Mouse (Mus musculus): ENCODE measurements around the gene Arhgap19. TPM values are rescaled to one million over a fixed set of nuclear protein-coding genes. Genes with fewer than 3 reads are reported as not detected.
"Not testable (repeated sequence)": the region's sequence is repeated elsewhere in the genome, so short reads cannot be mapped to it uniquely, and the experiment has no call there.

Gene Arhgap19
- polyA plus RNA-seq (2016; fragmentation: Nextera tagmentation; extraction: Ambion mirVana) = 33.5 and 35.0 TPM in 2 replicates

DNA sequence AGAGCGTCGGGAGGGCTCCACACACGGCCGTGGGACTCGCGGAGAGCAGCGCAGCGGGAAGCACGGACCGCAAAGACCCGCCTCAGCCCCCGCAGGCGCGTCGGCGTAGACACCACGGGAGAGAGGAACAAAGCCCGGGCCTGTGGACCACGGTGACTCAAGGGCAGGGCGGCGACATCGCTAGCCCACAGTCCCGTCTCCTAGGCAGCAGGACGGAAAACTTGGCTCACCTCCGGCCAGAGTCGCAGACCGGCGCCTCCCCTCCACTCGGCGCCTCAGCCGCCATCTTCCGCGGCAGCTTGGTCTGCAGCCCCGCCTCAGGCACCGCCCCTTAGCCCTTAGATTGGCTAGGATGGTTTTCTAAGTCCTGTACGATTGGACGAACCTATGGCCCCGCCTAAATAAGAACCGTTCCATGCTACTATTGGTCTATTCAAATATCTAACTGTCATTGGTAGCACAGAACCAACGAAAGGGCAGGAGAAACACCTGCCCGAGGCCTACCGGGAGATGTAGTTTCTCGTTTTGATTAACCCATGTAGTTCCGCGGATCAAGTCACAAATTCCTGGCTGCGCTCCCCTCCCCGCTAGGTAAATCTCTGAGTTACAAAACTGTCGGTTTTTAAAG, at the start of gene Arhgap19:
Gene Arhgap19, minus strand, starts transcription at position 306 of the 628 bp plus-strand sequence.
- peak; percentile 100 for ATAC-seq (ENCODE audit: insufficient number of reproducible peaks, insufficient read depth, low FRiP score, low TSS enrichment, low read depth)
- Histone ChIP-seq H3K9ac (replicated peaks) (peak within 1 kb of the TSS; percentile 82), H3K4me1 (replicated peaks) (peaks cover 16% of the 10 kb centered on the region), H3K27ac (peak within 1 kb of the TSS; percentile 76), H3K4me2 (peak within 1 kb of the TSS; percentile 70), H3K9me3 (peaks cover 6% of the 10 kb centered on the region), H3K36me3 (no peaks in the 10 kb centered on the region), H3K27me3 (peaks cover 6% of the 10 kb centered on the region; the same call in 1 of the 2 replicates), H3K4me3 (replicated peaks) (peak within 1 kb of the TSS; percentile 90)
- under 1% methylated on average over 44 of the region's 48 CpGs for WGBS

DNA sequence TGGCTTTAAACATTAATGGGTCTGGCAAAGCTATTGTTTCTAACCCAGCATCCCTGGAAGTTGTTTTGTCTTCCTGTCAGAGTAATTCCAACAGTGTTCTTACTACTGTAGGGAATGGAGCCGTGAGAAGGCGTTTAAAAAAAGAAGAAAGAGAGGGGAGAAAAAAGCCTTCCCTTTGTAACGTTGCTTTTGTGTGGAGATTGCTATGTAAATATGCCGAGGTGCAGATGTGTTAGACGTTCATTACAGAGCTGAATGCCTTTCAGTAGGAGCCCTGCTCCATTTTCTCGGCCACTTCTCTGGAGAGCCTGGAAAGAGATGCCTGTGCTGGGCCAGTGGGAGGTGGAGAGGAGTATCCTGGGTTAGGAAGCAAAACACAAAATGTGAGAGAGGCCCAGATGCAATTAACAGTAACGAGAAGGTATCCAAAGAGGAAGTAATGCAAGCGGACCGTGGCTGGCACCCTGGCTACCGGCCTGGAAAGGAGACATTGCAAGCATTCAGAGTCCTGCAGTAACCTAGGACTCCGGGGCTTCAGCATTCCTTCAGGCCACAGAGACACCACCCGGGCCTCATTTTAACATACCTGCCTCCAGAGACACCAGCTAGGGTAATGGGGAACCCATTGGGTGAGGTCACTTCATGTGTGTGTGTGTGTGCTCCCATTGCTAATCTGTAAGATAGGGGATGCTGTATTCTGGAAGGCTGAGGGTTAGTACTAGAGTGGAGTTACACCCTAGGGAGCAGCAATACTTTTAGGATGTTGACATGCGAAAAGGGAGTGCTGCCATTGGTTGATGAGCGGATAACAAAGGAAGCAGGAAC, 49.1 kb upstream of the Arhgap19 start:
- Histone ChIP-seq H3K4me2 (peak overlapping the region; percentile 20), H3K4me3 (replicated peaks) (no peak overlapping the region), H3K27ac (peak overlapping the region; percentile 87), H3K9me3 (no peaks in the 10 kb centered on the region), H3K9ac (replicated peaks) (no peak overlapping the region), H3K4me1 (replicated peaks) (peaks cover 26% of the 10 kb centered on the region), H3K27me3 (peaks cover 12% of the 10 kb centered on the region), H3K36me3 (no peaks in the 10 kb centered on the region)
- 28% methylated on average over 14 of the region's 14 CpGs for WGBS
- no peak for ATAC-seq (ENCODE audit: insufficient number of reproducible peaks, insufficient read depth, low FRiP score, low TSS enrichment, low read depth)

DNA sequence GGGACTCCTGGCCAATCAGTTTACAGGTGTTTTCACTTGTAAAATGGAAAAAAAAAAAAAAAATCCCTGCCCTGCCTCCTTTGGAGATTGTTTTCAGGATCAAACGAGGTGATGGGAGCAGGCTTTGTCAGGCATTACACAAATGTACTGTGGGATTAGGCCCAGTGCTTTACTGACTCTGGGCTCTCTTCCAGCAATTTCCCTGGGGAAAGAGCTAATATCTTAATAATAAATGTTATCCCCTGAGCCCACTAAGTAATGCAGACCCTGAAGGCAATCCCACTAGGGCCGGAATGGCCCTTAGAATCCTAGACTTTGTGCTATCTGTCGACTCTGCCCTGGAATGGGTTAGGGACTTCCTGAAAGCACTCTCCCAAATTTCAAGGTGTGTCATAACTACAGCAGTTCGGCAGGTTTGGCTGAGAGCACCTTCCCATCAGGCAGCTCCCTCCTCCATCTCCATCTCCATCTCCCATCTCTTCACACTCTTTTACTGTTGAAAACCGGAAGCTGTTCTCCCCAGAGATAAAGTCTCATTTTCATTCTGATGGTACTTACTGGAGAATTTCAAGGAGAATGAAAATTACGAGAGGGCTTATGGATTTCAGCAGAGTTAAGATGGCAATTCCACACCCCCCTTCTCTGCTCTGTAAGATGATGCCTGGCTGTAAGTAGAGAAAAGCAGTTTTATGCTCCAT, 48.3 kb upstream of the Arhgap19 start:
- no peak overlapping the region for H3K4me3 ChIP-seq (replicated peaks)

DNA sequence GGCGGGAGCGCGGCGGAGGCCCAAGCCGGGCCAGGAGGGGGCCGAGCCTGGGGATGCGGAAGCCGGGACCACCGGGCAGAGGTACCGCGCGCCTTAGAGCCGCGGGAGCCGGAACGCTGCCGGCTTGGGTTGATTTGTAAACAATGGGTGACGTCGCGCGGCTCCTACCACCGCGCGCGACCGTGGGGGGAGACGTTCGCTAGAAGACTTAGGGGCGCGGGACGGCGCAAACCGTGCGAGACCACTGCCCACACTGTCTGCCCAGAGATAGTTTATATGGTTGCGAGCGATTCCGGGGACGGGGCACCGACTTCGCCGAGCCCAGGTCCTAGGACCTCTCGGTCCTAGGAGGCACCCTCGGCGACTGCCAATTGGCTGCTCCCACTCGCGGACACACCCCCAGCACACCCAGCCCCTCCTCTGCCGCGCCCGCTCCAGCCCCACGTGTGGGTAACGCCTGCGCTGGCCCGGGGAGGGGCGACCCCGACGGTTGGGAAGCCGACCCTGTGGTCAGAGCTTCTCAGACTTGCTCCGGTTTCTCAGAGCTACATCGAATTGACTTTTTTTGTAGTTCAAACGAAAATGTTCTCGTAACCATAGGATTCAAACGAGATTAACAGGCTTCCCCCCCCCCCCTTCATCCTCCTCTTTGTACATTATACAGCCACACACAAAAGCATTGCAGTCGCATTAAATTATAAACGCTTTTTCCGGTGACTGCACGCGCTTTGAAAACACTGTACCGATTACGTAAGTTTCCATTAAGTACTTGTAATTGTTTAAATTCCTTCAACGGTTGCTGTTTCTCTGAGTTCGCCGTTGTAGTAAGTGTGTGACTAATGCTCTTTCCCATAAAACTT, 46.4 kb upstream of the Arhgap19 start, which contains the start of gene Frat2:
Gene Frat2, minus strand, starts transcription at position 141 of the 860 bp plus-strand sequence.
- peak within 1 kb of the TSS; percentile 74 for H3K9ac ChIP-seq (replicated peaks)
- ATAC-seq (ENCODE audit: insufficient number of reproducible peaks, insufficient read depth, low FRiP score, low TSS enrichment, low read depth) = peak; percentile 95

More for the DNA sequence above, 48.3 kb upstream of the Arhgap19 start:
- no peak for ATAC-seq (ENCODE audit: insufficient number of reproducible peaks, insufficient read depth, low FRiP score, low TSS enrichment, low read depth)
- Histone ChIP-seq H3K9ac (replicated peaks) (no peak overlapping the region), H3K27me3 (peaks cover 19% of the 10 kb centered on the region), H3K9me3 (no peaks in the 10 kb centered on the region), H3K4me2 (peak overlapping the region; percentile 20), H3K36me3 (no peaks in the 10 kb centered on the region), H3K4me1 (replicated peaks) (peaks cover 26% of the 10 kb centered on the region), H3K27ac (peak overlapping the region; percentile 87)
- WGBS = 24% methylated on average over 6 of the region's 6 CpGs

DNA sequence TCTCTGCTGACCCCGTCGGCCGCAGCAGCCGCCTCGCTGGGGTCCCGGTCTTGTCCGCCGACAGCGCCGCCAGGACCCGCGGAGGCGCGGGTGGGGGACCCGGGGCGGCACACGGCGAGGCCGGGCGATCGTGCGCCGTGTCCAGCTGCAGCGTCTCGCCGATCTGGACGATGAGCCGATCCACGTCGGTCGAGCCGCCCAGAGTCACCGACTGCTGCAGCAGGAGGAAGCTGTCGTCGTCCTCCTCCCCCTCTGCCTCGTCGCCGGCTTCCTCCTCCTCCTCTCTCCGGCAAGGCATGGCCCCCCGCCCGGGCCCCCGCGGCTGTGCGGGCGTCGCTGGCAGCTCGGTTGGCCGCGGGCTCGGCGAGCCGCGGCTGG, 45.8 kb upstream of the Arhgap19 start:
- 0% methylated on average over 22 of the region's 53 CpGs for WGBS
- H3K27ac ChIP-seq = peak overlapping the region; percentile 80

More for the DNA sequence above, 46.4 kb upstream of the Arhgap19 start, which contains the start of gene Frat2:
- Histone ChIP-seq H3K4me2 (peak within 1 kb of the TSS; percentile 100), H3K27me3 (peaks cover 22% of the 10 kb centered on the region), H3K36me3 (no peaks in the 10 kb centered on the region), H3K4me1 (replicated peaks) (peaks cover 26% of the 10 kb centered on the region), H3K4me3 (replicated peaks) (peak within 1 kb of the TSS; percentile 78), H3K27ac (peak within 1 kb of the TSS; percentile 80), H3K9me3 (no peaks in the 10 kb centered on the region)
- under 1% methylated on average over 66 of the region's 72 CpGs for WGBS

DNA sequence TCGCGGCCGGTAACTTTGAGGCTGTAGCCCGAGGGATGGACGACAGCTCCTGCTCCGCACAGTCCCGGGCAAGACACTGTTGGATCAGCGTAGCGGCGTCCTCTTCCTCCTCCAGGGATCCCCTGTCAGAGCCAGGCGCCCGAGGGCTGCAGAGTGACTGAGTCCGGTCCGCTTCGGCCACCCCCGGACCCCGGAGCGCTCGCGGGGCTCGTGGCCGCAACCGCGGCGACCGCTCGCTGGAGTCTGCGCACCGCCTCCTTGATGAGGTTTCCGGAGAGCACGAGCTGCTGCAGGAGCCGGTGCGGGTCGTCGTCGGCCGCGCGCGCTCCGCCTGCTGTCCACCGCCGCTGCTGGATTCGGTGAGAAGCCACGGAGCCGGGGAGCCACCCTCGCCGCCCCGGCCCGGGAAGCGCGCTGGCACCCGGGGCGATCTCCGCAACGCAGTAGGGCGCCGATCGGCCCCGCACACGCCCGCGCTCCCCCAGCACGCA, 45.3 kb upstream of the Arhgap19 start:
- H3K27me3 ChIP-seq = peaks cover 22% of the 10 kb centered on the region
- ATAC-seq (ENCODE audit: insufficient number of reproducible peaks, insufficient read depth, low FRiP score, low TSS enrichment, low read depth) = no peak

More for the DNA sequence above, 45.8 kb upstream of the Arhgap19 start:
- not testable (repeated sequence) for H3K9me3 ChIP-seq, H3K36me3 ChIP-seq
- H3K4me1 ChIP-seq (replicated peaks) = peaks cover 26% of the 10 kb centered on the region
- H3K27me3 ChIP-seq = peaks cover 22% of the 10 kb centered on the region
- H3K4me3 ChIP-seq (replicated peaks) = peak overlapping the region; percentile 78
- peak; percentile 53 for ATAC-seq (ENCODE audit: insufficient number of reproducible peaks, insufficient read depth, low FRiP score, low TSS enrichment, low read depth)
- peak overlapping the region; percentile 100 for H3K4me2 ChIP-seq
- peak overlapping the region; percentile 74 for H3K9ac ChIP-seq (replicated peaks)

DNA sequence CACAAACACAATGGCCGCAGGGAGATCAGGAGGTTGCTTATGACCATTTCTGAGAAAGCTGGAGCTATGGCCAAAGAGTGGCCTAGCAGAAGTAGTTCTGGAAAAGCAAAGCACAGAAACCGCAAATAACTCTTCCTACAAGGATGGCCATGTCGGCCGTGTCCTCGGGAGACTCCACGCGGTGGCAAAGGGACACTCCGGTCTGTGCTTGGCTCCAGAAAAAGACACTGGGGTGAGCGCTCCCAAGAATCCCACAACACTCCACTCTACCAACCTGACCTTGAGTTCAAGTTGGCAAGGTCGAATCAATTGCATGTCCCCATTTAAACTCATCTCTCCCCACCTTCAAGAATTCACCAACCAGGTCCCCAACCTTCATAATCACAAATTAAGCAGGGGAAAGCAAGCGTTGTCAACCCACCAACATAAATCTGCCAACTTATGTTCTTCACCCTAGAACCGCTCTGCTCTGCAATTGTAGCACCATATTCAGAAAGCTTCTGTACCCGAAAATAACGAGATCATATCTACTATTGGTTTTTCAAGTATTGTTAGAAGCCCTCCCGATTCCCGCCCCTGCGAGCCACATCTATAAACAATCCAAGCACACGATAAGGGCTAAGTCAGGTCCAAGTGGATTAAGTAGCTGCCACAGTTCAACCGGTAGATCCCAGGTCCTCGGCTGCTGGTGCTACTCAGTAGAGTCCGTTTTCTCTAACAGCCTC, 44.7 kb upstream of the Arhgap19 start:
- Histone ChIP-seq H3K27ac (peak overlapping the region; percentile 80; the same call in 1 of the 2 replicates), H3K4me2 (peak overlapping the region; percentile 100), H3K4me1 (replicated peaks) (peaks cover 26% of the 10 kb centered on the region), H3K4me3 (replicated peaks) (peak overlapping the region; percentile 78), H3K36me3 (no peaks in the 10 kb centered on the region), H3K27me3 (peaks cover 22% of the 10 kb centered on the region), H3K9me3 (no peaks in the 10 kb centered on the region), H3K9ac (replicated peaks) (peak overlapping the region; percentile 74)
- 19% methylated on average over 21 of the region's 21 CpGs for WGBS
- ATAC-seq (ENCODE audit: insufficient number of reproducible peaks, insufficient read depth, low FRiP score, low TSS enrichment, low read depth) = no peak

More for the DNA sequence above, 45.3 kb upstream of the Arhgap19 start:
- H3K4me1 ChIP-seq (replicated peaks) = peaks cover 26% of the 10 kb centered on the region
- H3K27ac ChIP-seq = peak overlapping the region; percentile 80
- H3K4me3 ChIP-seq (replicated peaks) = peak overlapping the region; percentile 78
- H3K4me2 ChIP-seq = peak overlapping the region; percentile 100
- H3K9me3 ChIP-seq = no peaks in the 10 kb centered on the region
- H3K36me3 ChIP-seq = no peaks in the 10 kb centered on the region
- under 1% methylated on average over 64 of the region's 64 CpGs for WGBS
- peak overlapping the region; percentile 74 for H3K9ac ChIP-seq (replicated peaks)

DNA sequence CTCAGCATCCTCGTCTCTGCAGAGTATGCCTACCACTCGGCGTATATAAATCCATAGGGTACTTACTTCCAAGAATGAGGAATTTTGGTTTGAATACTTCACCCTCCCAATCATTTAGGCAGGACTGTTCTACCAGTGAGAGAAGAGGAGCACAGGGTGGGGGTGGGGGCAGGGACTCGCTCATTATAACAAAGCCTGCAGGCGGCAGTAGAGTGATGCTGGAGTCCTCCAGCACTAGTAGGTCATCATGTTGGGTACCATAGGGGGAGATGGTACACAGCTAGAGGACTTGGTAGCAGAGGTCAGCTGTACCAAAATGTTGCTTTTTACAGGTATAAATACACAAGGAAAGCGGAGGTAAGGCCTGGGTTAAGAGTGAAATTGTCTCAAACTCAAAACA, 42.5 kb upstream of the Arhgap19 start:
- no peaks in the 10 kb centered on the region for H3K36me3 ChIP-seq

DNA sequence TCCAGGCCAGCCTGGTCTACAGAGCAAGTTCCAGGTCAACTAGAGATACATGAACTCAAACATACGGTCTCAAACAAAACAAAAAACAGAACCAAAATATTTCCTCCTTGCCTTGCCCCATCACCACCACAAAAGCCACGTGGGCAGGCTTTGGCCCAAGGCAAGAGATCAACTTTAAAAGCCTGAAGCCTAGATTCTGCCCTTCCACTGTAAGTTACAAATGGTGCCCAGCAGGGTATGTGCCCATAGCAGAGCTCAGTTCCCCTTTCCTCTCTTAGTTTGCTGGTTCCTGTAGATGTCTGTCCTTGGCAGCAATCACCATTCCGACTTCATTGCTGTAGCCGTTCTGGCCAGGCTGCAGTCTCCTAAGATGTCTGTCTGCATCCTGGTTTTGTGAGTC, 40.9 kb upstream of the Arhgap19 start:
- 85% methylated on average over 4 of the region's 4 CpGs for WGBS
- H3K27ac ChIP-seq = no peak overlapping the region
- H3K4me1 ChIP-seq (replicated peaks) = peaks cover 11% of the 10 kb centered on the region
- no peaks in the 10 kb centered on the region for H3K9me3 ChIP-seq
- H3K9ac ChIP-seq (replicated peaks) = no peak overlapping the region
- peaks cover 40% of the 10 kb centered on the region for H3K27me3 ChIP-seq
- H3K4me2 ChIP-seq = no peak overlapping the region
- no peak for ATAC-seq (ENCODE audit: insufficient number of reproducible peaks, insufficient read depth, low FRiP score, low TSS enrichment, low read depth)
- H3K36me3 ChIP-seq = no peaks in the 10 kb centered on the region
- no peak overlapping the region for H3K4me3 ChIP-seq (replicated peaks)

More for the DNA sequence above, 42.5 kb upstream of the Arhgap19 start:
- Histone ChIP-seq H3K27ac (no peak overlapping the region), H3K27me3 (peaks cover 26% of the 10 kb centered on the region), H3K4me1 (replicated peaks) (peaks cover 11% of the 10 kb centered on the region; the same call in 1 of the 2 replicates), H3K9ac (replicated peaks) (no peak overlapping the region), H3K9me3 (no peaks in the 10 kb centered on the region), H3K4me2 (no peak overlapping the region), H3K4me3 (replicated peaks) (no peak overlapping the region)
- WGBS = 83% methylated on average over 6 of the region's 6 CpGs
- ATAC-seq (ENCODE audit: insufficient number of reproducible peaks, insufficient read depth, low FRiP score, low TSS enrichment, low read depth) = no peak
